Mouse (Mus musculus) embryonic facial prominence, embryonic 12.5 days (tissue): Measurements from ENCODE around the gene Ifrd1. TPM values are rescaled to one million over a fixed set of nuclear protein-coding genes. Genes with fewer than 3 reads are reported as not detected.

Experiments
- ATAC-seq: fragments of 200-750 bp; cut with Nextera tagmentation; 2 replicates; pipeline ENCODE4 v1.8.0; 2017; ENCODE audit not compliant: insufficient number of reproducible peaks, insufficient read depth, low FRiP score, low TSS enrichment
- H3K27ac ChIP-seq: fragments of 300-500 bp; sonication (generic); 2 replicates; pipeline ENCODE4 v1.5.1; 2016; ENCODE audit warnings: mild to moderate bottlenecking
- H3K27me3 ChIP-seq: fragments of 300-500 bp; sonication (generic); 2 replicates; pipeline ENCODE4 v1.6.1; 2016; ENCODE audit warnings: mild to moderate bottlenecking, moderate library complexity
- H3K36me3 ChIP-seq: fragments of 300-500 bp; sonication (generic); 2 replicates; pipeline ENCODE4 v1.6.1; 2016; ENCODE audit warnings: mild to moderate bottlenecking
- H3K4me1 ChIP-seq: fragments of 300-500 bp; sonication (generic); 2 replicates; pipeline ENCODE4 v1.6.1; 2016
- H3K4me2 ChIP-seq: fragments of 300-500 bp; sonication (generic); replicated peaks from 2 replicates; pipeline ENCODE4 v1.6.1; 2016; ENCODE audit warnings: mild to moderate bottlenecking, moderate library complexity
- H3K4me3 ChIP-seq: fragments of 300-500 bp; sonication (generic); 2 replicates; pipeline ENCODE4 v1.5.1; 2016; ENCODE audit warnings: mild to moderate bottlenecking
- H3K9ac ChIP-seq: fragments of 300-500 bp; sonication (generic); 2 replicates; pipeline ENCODE4 v1.6.1; 2016; ENCODE audit warnings: mild to moderate bottlenecking, moderate library complexity
- H3K9me3 ChIP-seq: fragments of 300-500 bp; sonication (generic); 2 replicates; pipeline ENCODE4 v1.6.1; 2016; ENCODE audit warnings: mild to moderate bottlenecking, moderate library complexity
- WGBS: fragments of 180-500 bp; shearing (Covaris S2); methylation state at CpG from one replicate; pipeline ENCODE4 v1.1.7; 2016; 5-methylcytosine and 5-hydroxymethylcytosine counted together
- polyA plus RNA-seq: library from polyadenylated mRNA; unstranded; fragments of >200 nt; fragmentation: Nextera tagmentation; extraction: Ambion mirVana; gene quantifications from 2 replicates; pipeline ENCODE4 v1.2.1, GENCODE M21; 2016

Ifrd1 gene
- polyA plus RNA-seq, 1 experiment from 2014 or later, result 135 TPM

GRCm38 (mm10) chr12:40214888-40215876 lies 33.1 kb downstream of the Ifrd1 start:
- Histone ChIP-seq H3K36me3 (peaks cover 60% of the 10 kb centered on the region), H3K27me3 (no peaks in the 10 kb centered on the region), H3K9ac (no peak overlapping the region), H3K9me3 (no peaks in the 10 kb centered on the region), H3K4me3 (no peak overlapping the region), H3K4me1 (peaks cover 4% of the 10 kb centered on the region), H3K27ac (no peak overlapping the region), H3K4me2 (no peak overlapping the region)
- WGBS, result 91% methylated on average over 15 of the region's 15 CpGs
- ATAC-seq, result no peak

DNA sequence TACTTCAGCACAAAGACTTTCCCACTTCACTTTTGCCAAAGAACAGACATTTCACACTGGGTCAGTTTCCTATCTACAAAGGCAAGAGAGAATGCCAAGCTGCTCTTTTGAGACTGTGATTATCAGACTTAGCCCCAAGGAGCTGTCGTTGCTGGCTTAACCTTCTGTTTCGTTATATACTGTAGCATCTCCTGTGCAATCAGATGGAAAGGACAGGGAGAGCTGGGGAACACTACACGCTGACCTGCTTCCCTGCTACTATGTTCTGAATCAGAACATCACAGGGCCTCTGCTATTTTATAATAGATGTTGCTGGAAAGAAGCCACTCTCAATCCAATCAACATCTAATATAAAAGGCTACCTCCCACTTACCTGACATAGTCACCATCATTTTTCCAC lies 39.3 kb downstream of the Ifrd1 start:
- ATAC-seq, result no peak
- Histone ChIP-seq H3K9ac (no peak overlapping the region), H3K27me3 (no peaks in the 10 kb centered on the region), H3K27ac (no peak overlapping the region), H3K4me3 (no peak overlapping the region), H3K9me3 (no peaks in the 10 kb centered on the region), H3K4me2 (no peak overlapping the region), H3K4me1 (no peaks in the 10 kb centered on the region), H3K36me3 (peaks cover 66% of the 10 kb centered on the region)
- WGBS, result 87% methylated on average over 3 of the region's 3 CpGs

DNA sequence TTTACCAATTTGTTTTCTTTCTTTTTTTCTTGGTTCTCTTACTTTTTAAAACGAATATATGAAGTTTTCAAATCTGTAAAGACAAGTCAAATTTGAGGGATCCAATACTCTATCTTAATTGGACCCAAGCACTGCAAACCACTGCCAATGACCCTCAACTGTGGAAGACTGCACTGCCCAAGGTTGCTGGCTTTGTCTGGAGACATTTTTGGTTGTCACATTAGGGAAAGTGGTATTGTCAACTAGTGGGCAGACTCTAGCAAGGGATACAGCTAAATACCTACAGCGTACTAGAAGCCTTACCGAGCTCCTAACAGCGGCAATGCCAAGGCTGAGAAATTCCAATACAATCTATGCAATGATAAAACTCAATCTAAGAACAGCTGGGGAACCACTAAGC lies 40.4 kb downstream of the Ifrd1 start:
- Histone ChIP-seq H3K9me3 (no peaks in the 10 kb centered on the region), H3K27ac (no peak overlapping the region), H3K27me3 (no peaks in the 10 kb centered on the region), H3K4me1 (no peaks in the 10 kb centered on the region), H3K4me3 (no peak overlapping the region), H3K36me3 (peaks cover 61% of the 10 kb centered on the region), H3K9ac (no peak overlapping the region), H3K4me2 (no peak overlapping the region)
- WGBS, result 95% methylated on average over 4 of the region's 4 CpGs
- no peak for ATAC-seq

- peaks cover 45% of the 10 kb centered on the region for H3K36me3 ChIP-seq
- H3K4me3 ChIP-seq, result no peak overlapping the region
- 94% methylated on average over 7 of the region's 7 CpGs for WGBS
- no peaks in the 10 kb centered on the region for H3K27me3 ChIP-seq
- no peak for ATAC-seq
- H3K9me3 ChIP-seq, result no peaks in the 10 kb centered on the region
- no peak overlapping the region for H3K27ac ChIP-seq
- no peak overlapping the region for H3K9ac ChIP-seq
- H3K4me2 ChIP-seq, result no peak overlapping the region
- H3K4me1 ChIP-seq, result no peaks in the 10 kb centered on the region
Measured at GRCm38 (mm10) chr12:40202161-40203035, 45.9 kb downstream of the Ifrd1 start.

GRCm38 (mm10) chr12:40200484-40201235 lies 47.6 kb downstream of the Ifrd1 start:
- 89% methylated on average over 6 of the region's 6 CpGs for whole genome bisulfite sequencing
- no peak overlapping the region for H3K27ac ChIP-seq
- H3K4me1 ChIP-seq, result no peaks in the 10 kb centered on the region
- H3K36me3 ChIP-seq, result peaks cover 34% of the 10 kb centered on the region
- H3K4me3 ChIP-seq, result no peak overlapping the region
- no peaks in the 10 kb centered on the region for H3K9me3 ChIP-seq
- H3K4me2 ChIP-seq, result no peak overlapping the region
- no peaks in the 10 kb centered on the region for H3K27me3 ChIP-seq
- no peak for ATAC-seq
- no peak overlapping the region for H3K9ac ChIP-seq

GRCm38 (mm10) chr12:40199795-40200402 lies 48.4 kb downstream of the Ifrd1 start:
- Histone ChIP-seq H3K4me2 (no peak overlapping the region), H3K4me1 (no peaks in the 10 kb centered on the region), H3K27me3 (no peaks in the 10 kb centered on the region), H3K27ac (no peak overlapping the region), H3K9me3 (no peaks in the 10 kb centered on the region), H3K4me3 (no peak overlapping the region), H3K36me3 (peaks cover 26% of the 10 kb centered on the region), H3K9ac (no peak overlapping the region)
- ATAC-seq, result no peak
- 54% methylated on average over 7 of the region's 7 CpGs for WGBS

GRCm38 (mm10) chr12:40199302-40199701 lies 49.0 kb downstream of the Ifrd1 start, which contains the start of gene Lsmem1:
TSS of gene Lsmem1 (minus strand) at chr12:40199490.
- Histone ChIP-seq H3K4me2 (no peak within 1 kb of the TSS), H3K36me3 (peaks cover 20% of the 10 kb centered on the region), H3K4me3 (no peak within 1 kb of the TSS), H3K9ac (no peak within 1 kb of the TSS), H3K9me3 (no peaks in the 10 kb centered on the region), H3K27me3 (no peaks in the 10 kb centered on the region), H3K27ac (no peak within 1 kb of the TSS), H3K4me1 (no peaks in the 10 kb centered on the region)
- no peak for ATAC-seq
- WGBS, result 80% methylated on average over 8 of the region's 8 CpGs

- no peak for ATAC-seq
- no peak overlapping the region for H3K4me2 ChIP-seq
- H3K36me3 ChIP-seq, result peaks cover 12% of the 10 kb centered on the region
- no peaks in the 10 kb centered on the region for H3K9me3 ChIP-seq
- H3K27ac ChIP-seq, result no peak overlapping the region
- 90% methylated on average over 9 of the region's 9 CpGs for WGBS
- no peak overlapping the region for H3K9ac ChIP-seq
- no peaks in the 10 kb centered on the region for H3K4me1 ChIP-seq
- no peak overlapping the region for H3K4me3 ChIP-seq
- H3K27me3 ChIP-seq, result no peaks in the 10 kb centered on the region
Measured at GRCm38 (mm10) chr12:40198427-40198826, 49.9 kb downstream of the Ifrd1 start.

- peaks cover 12% of the 10 kb centered on the region for H3K36me3 ChIP-seq
- no peak for ATAC-seq
- no peaks in the 10 kb centered on the region for H3K9me3 ChIP-seq
- 92% methylated on average over 5 of the region's 5 CpGs for WGBS
- H3K9ac ChIP-seq, result no peak overlapping the region
- H3K4me2 ChIP-seq, result no peak overlapping the region
- no peak overlapping the region for H3K27ac ChIP-seq
- H3K4me1 ChIP-seq, result no peaks in the 10 kb centered on the region
- no peak overlapping the region for H3K4me3 ChIP-seq
- H3K27me3 ChIP-seq, result no peaks in the 10 kb centered on the region
Measured at GRCm38 (mm10) chr12:40198019-40198418, 50.3 kb downstream of the Ifrd1 start.

- Histone ChIP-seq H3K4me2 (no peak overlapping the region), H3K36me3 (peaks cover 8% of the 10 kb centered on the region), H3K9me3 (no peaks in the 10 kb centered on the region), H3K27ac (no peak overlapping the region), H3K27me3 (no peaks in the 10 kb centered on the region), H3K9ac (no peak overlapping the region), H3K4me3 (no peak overlapping the region), H3K4me1 (no peaks in the 10 kb centered on the region)
- ATAC-seq, result no peak
Measured at GRCm38 (mm10) chr12:40197511-40197910, 50.8 kb downstream of the Ifrd1 start.

DNA sequence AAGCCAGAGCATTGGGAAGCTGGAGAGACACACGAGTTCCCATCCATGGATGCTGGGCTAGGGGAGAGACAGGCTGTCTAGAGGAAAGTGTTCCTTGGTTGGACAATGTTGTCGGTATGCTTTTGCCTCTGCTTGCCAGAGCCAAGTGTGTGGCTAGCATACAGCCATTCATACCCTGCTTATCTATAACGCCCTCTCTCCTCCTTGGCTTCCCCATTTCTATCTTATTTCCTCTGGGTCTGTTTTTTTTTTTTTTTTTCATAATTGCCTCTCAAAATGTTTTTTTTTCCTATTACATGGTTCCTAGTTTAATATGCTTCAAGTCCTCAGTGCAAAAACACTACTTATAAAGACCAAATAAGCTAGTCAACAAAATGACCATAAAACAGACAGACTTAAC lies 62.8 kb downstream of the Ifrd1 start:
- Histone ChIP-seq H3K4me2 (no peak overlapping the region), H3K4me3 (no peak overlapping the region), H3K4me1 (no peaks in the 10 kb centered on the region), H3K36me3 (no peaks in the 10 kb centered on the region), H3K9ac (no peak overlapping the region), H3K27ac (no peak overlapping the region), H3K9me3 (0 out of 2 replicates have a peak, but pooled peaks cover 3% of the 10 kb centered on the region), H3K27me3 (no peaks in the 10 kb centered on the region)
- 96% methylated on average over 3 of the region's 3 CpGs for WGBS
- no peak for ATAC-seq
